Mouse (Mus musculus): ENCODE measurements around the gene Prrx1.

- TF ChIP-seq CTCF (IDR thresholded peaks at IDR 0.05; ENCODE audit: borderline replicate concordance, extremely low read depth, insufficient read depth, insufficient read length) (no peak), POLR2A (IDR thresholded peaks at IDR 0.05; ENCODE audit: borderline replicate concordance, extremely low read depth, insufficient read depth, insufficient read length, poor library complexity, severe bottlenecking) (no peak)
These were observed 46.0 kb upstream of the Prrx1 start for GRCm38 (mm10) chr1:163359521-163359920.
